9 mouse cellular contexts compared by ENCODE assay signal in the genomic region with DNA sequence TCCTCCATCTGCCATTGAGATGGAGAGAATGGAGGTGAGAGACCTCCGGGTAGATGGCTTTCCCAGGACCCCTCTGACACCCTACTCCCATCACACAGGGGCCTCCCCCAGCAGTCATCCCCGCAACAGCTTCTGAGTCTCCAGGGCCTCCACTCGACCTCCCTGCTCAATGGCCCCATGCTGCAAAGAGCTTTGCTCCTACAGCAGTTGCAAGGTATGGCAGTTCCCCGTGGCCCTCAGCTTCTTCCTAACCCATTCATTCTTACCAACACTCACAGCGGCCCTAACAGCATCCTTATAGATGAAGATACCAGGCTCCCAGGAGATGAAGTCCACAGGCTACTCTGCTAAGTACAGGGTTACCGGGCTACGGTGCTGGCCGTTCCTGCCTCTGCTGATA. TPM values are rescaled to one million over a fixed set of nuclear protein-coding genes. Genes with fewer than 3 reads are reported as not detected.
A peak's percentile ranks its signal among the peaks of the same experiment; 100 is the strongest.
DNase-seq lines count a peak whose midpoint lies in the region; ATAC-seq lines count a peak whose summit lies in the region.
"Had no signal": no experiment of that assay in that cellular context is flagged by ENCODE, and none has a peak within 500 bp of the region (broad histone marks: within the 10 kb centered on the region; RNA-seq: fewer than 3 reads in every experiment).

No protein-coding gene starts in this region.

- 80% methylated on average over 8 of the region's 8 CpGs for WGBS in heart, embryonic 16.5 days
- WGBS in embryonic facial prominence, embryonic 13.5 days, result 85% methylated on average over 8 of the region's 8 CpGs
- WGBS in midbrain, embryonic 14.5 days, result 88% methylated on average over 8 of the region's 8 CpGs

- H3K4me2 ChIP-seq in heart, embryonic 16.5 days (ENCODE audit: low read depth, low read length), result peak overlapping the region; percentile 70
- peak overlapping the region; percentile 77 for H3K4me2 ChIP-seq in embryonic facial prominence, embryonic 13.5 days
- peak overlapping the region; percentile 88 for H3K4me2 ChIP-seq in midbrain, embryonic 14.5 days (ENCODE audit: low read length)

- H3K36me3 ChIP-seq in heart, embryonic 16.5 days (ENCODE audit: control insufficient read depth, insufficient read depth), result peaks cover 16% of the 10 kb centered on the region
- H3K36me3 ChIP-seq in embryonic facial prominence, embryonic 13.5 days, result peaks cover 43% of the 10 kb centered on the region
- peaks cover 29% of the 10 kb centered on the region for H3K36me3 ChIP-seq in midbrain, embryonic 14.5 days (ENCODE audit: control insufficient read depth, insufficient read depth, low read length)

- no peak overlapping the region for H3K27ac ChIP-seq in heart, embryonic 16.5 days (ENCODE audit: low read length)
- no peak overlapping the region for H3K27ac ChIP-seq in embryonic facial prominence, embryonic 13.5 days
- H3K27ac ChIP-seq in midbrain, embryonic 14.5 days (replicated peaks; ENCODE audit: low read depth, low read length), result no peak overlapping the region

- H3K9me3 ChIP-seq in heart, embryonic 16.5 days (replicated peaks; ENCODE audit: control insufficient read depth, low read length), result no peaks in the 10 kb centered on the region
- H3K9me3 ChIP-seq in embryonic facial prominence, embryonic 13.5 days, result no peaks in the 10 kb centered on the region
- H3K9me3 ChIP-seq in midbrain, embryonic 14.5 days (ENCODE audit: control insufficient read depth, low read length), result no peaks in the 10 kb centered on the region

- no peak overlapping the region for H3K4me3 ChIP-seq in heart, embryonic 16.5 days (ENCODE audit: low read length)
- H3K4me3 ChIP-seq in embryonic facial prominence, embryonic 13.5 days, result peak overlapping the region; percentile 86
- peak overlapping the region; percentile 81; the same call in 1 of the 2 replicates for H3K4me3 ChIP-seq in midbrain, embryonic 14.5 days (replicated peaks; ENCODE audit: low read depth, low read length)

- H3K9ac ChIP-seq in heart, embryonic 16.5 days (ENCODE audit: low read length), result no peak overlapping the region
- peak overlapping the region; percentile 92 for H3K9ac ChIP-seq in embryonic facial prominence, embryonic 13.5 days
- no peak overlapping the region; the same call in 1 of the 2 replicates for H3K9ac ChIP-seq in midbrain, embryonic 14.5 days (replicated peaks; ENCODE audit: low read length)

- intact Hi-C loops in heart, postnatal 25 days (cut with DNase I), result loop anchor here (5.0 kb wide), 1 partner anchor 33 kb away; the partner anchor contains the start of gene Ptges2
- intact Hi-C loops in gastrocnemius, postnatal 14 days (cut with DNase I; ENCODE audit: low total_unique reads), result no loop called here

- peaks cover 13% of the 10 kb centered on the region for H3K4me1 ChIP-seq in heart, embryonic 16.5 days (ENCODE audit: control insufficient read depth, insufficient read depth, low read length)
- H3K4me1 ChIP-seq in embryonic facial prominence, embryonic 13.5 days, result peaks cover 26% of the 10 kb centered on the region
- peaks cover 18% of the 10 kb centered on the region for H3K4me1 ChIP-seq in midbrain, embryonic 14.5 days (ENCODE audit: control insufficient read depth, insufficient read depth, low read length)

- no peak for ATAC-seq in heart, embryonic 16.5 days (replicated peaks; ENCODE audit: extremely low read depth, insufficient read depth, low FRiP score)
- ATAC-seq in embryonic facial prominence, embryonic 13.5 days (ENCODE audit: insufficient number of reproducible peaks, insufficient read depth, low FRiP score, low TSS enrichment, low read depth), result no peak
- no peak for ATAC-seq in midbrain, embryonic 14.5 days (ENCODE audit: low FRiP score, low TSS enrichment)

- DNase-seq in heart, postnatal 25 days (ENCODE audit: low spot score), result no peak
- DNase-seq in induced T-regulatory cell, adult 2 months (ENCODE audit: low read depth), result peak; percentile 26
- DNase-seq in midbrain, embryonic 14.5 days, result no peak
- DNase-seq in left cerebral cortex, adult 8-10 months (ENCODE audit: low spot score in 2 of 2), result no peak
- no peak for DNase-seq in thymus, postnatal 25 days
- DNase-seq in gastrocnemius, postnatal 14 days, result no peak

- no peaks in the 10 kb centered on the region for H3K27me3 ChIP-seq in heart, embryonic 16.5 days (ENCODE audit: control insufficient read depth, insufficient read depth, low read length)
- H3K27me3 ChIP-seq in embryonic facial prominence, embryonic 13.5 days, result peaks cover 9% of the 10 kb centered on the region
- H3K27me3 ChIP-seq in midbrain, embryonic 14.5 days (ENCODE audit: control insufficient read depth, insufficient read depth, low read length), result peaks cover 4% of the 10 kb centered on the region; the same call in 1 of the 2 replicates

RNA-seq across cellular contexts. Expression of gene Dnm1, which starts 11.0 kb away (rescaled TPM):
- 2.4 and 2.7 TPM in 2 replicates for polyA plus RNA-seq in heart, embryonic 16.5 days (2015; fragmentation: Nextera tagmentation; extraction: Ambion mirVana)
- 1 to 10 TPM; 5.0 to 5.2 TPM for total RNA-seq in heart, postnatal 25 days (2021)
- 31.9 and 32.4 TPM in 2 replicates for polyA plus RNA-seq in embryonic facial prominence, embryonic 13.5 days (2015; fragmentation: Nextera tagmentation; extraction: Ambion mirVana)
- 90.6 and 103 TPM in 2 replicates for polyA plus RNA-seq in midbrain, embryonic 14.5 days (2014; fragmentation: Nextera tagmentation; extraction: Ambion mirVana)
- total RNA-seq in left cerebral cortex, adult 8-10 months (2022), result 1,000 to 10,000 TPM; 1,127 to 1,189 (median 1,146) TPM
- 10 to 100 TPM in 1 of 2 experiments, 1 to 10 TPM in 1; 9.8 to 13.5 TPM for total RNA-seq in gastrocnemius, postnatal 14 days (2021)

RNA-seq across cellular contexts. Expression of gene Ciz1, which starts 12.0 kb away (rescaled TPM):
- polyA plus RNA-seq in heart, embryonic 16.5 days (2015; fragmentation: Nextera tagmentation; extraction: Ambion mirVana), result 36.7 and 38.4 TPM in 2 replicates
- 10 to 100 TPM; 25.6 to 32.2 TPM for total RNA-seq in heart, postnatal 25 days (2021)
- 48.6 and 54.2 TPM in 2 replicates for polyA plus RNA-seq in embryonic facial prominence, embryonic 13.5 days (2015; fragmentation: Nextera tagmentation; extraction: Ambion mirVana)
- 46.4 and 54.1 TPM in 2 replicates for polyA plus RNA-seq in midbrain, embryonic 14.5 days (2014; fragmentation: Nextera tagmentation; extraction: Ambion mirVana)
- 10 to 100 TPM; 65.8 to 82.5 (median 75.7) TPM for total RNA-seq in left cerebral cortex, adult 8-10 months (2022)
- total RNA-seq in gastrocnemius, postnatal 14 days (2021), result 10 to 100 TPM; 29.3 to 30.0 TPM

RNA-seq across cellular contexts. Expression of gene 1110008P14Rik, which starts 17.6 kb away (rescaled TPM):
- 46.3 and 46.5 TPM in 2 replicates for polyA plus RNA-seq in heart, embryonic 16.5 days (2015; fragmentation: Nextera tagmentation; extraction: Ambion mirVana)
- 10 to 100 TPM; 47.7 to 49.6 TPM for total RNA-seq in heart, postnatal 25 days (2021)
- 44.1 and 47.8 TPM in 2 replicates for polyA plus RNA-seq in embryonic facial prominence, embryonic 13.5 days (2015; fragmentation: Nextera tagmentation; extraction: Ambion mirVana)
- 107 and 153 TPM in 2 replicates for polyA plus RNA-seq in midbrain, embryonic 14.5 days (2014; fragmentation: Nextera tagmentation; extraction: Ambion mirVana)
- total RNA-seq in left cerebral cortex, adult 8-10 months (2022), result 100 to 1,000 TPM; 226 to 280 (median 259) TPM
- 10 to 100 TPM; 44.1 to 49.3 TPM for total RNA-seq in gastrocnemius, postnatal 14 days (2021)

RNA-seq across cellular contexts. Expression of gene Lcn2, which starts 23.9 kb away (rescaled TPM):
- polyA plus RNA-seq in heart, embryonic 16.5 days (2015; fragmentation: Nextera tagmentation; extraction: Ambion mirVana), result 1.9 and 2.5 TPM in 2 replicates
- 1 to 10 TPM; 3.1 to 3.6 TPM for total RNA-seq in heart, postnatal 25 days (2021)
- 0.22 and 1.5 TPM in 2 replicates for polyA plus RNA-seq in embryonic facial prominence, embryonic 13.5 days (2015; fragmentation: Nextera tagmentation; extraction: Ambion mirVana)
- not detected in 2 replicates for polyA plus RNA-seq in midbrain, embryonic 14.5 days (2014; fragmentation: Nextera tagmentation; extraction: Ambion mirVana)
- under 1 TPM; 0.50 to 0.81 (median 0.63) TPM for total RNA-seq in left cerebral cortex, adult 8-10 months (2022)
- total RNA-seq in gastrocnemius, postnatal 14 days (2021), result 1 to 10 TPM; 2.6 to 4.7 TPM
- total RNA-seq: CH12.LX had no signal

RNA-seq across cellular contexts. Expression of gene Ptges2, which starts 31.6 kb away (rescaled TPM):
- 44.2 and 50.7 TPM in 2 replicates for polyA plus RNA-seq in heart, embryonic 16.5 days (2015; fragmentation: Nextera tagmentation; extraction: Ambion mirVana)
- 10 to 100 TPM; 78.1 to 81.2 TPM for total RNA-seq in heart, postnatal 25 days (2021)
- 30.0 and 30.4 TPM in 2 replicates for polyA plus RNA-seq in embryonic facial prominence, embryonic 13.5 days (2015; fragmentation: Nextera tagmentation; extraction: Ambion mirVana)
- polyA plus RNA-seq in midbrain, embryonic 14.5 days (2014; fragmentation: Nextera tagmentation; extraction: Ambion mirVana), result 46.2 and 64.4 TPM in 2 replicates
- 10 to 100 TPM; 46.9 to 51.4 (median 49.9) TPM for total RNA-seq in left cerebral cortex, adult 8-10 months (2022)
- 10 to 100 TPM; 41.3 to 43.2 TPM for total RNA-seq in gastrocnemius, postnatal 14 days (2021)

Comparison
In these comparisons a context has a peak if more than half of its experiments do, and no peak if none do; other contexts are left out.
1. RNA of gene Dnm1, which starts 11.0 kb away (total RNA-seq): 1,127 to 1,189 TPM in left cerebral cortex, adult 8-10 months; 9.8 to 13.5 TPM in gastrocnemius, postnatal 14 days and 5.0 to 5.2 TPM in heart, postnatal 25 days; every median in the first group is over 10 times any median in the second.
2. RNA of gene 1110008P14Rik, which starts 17.6 kb away (total RNA-seq): 226 to 280 TPM in left cerebral cortex, adult 8-10 months; 47.7 to 49.6 TPM in heart, postnatal 25 days and 44.1 to 49.3 TPM in gastrocnemius, postnatal 14 days; every median in the first group is over 4 times any median in the second.
3. Peak in every context shown above with its lines, with median percentiles within 50 percentile points of each other: H3K4me2 ChIP-seq.